Mouse (Mus musculus) adrenal gland, postnatal 10 days (tissue): Measurements from ENCODE around the gene Tcaf2. TPM values are rescaled to one million over a fixed set of nuclear protein-coding genes. Genes with fewer than 3 reads are reported as not detected.

Experiments used
- total RNA-seq, 2 experiments: library from RNA; stranded (reverse); gene quantifications; 2 replicates each; pipeline ENCODE4 v1.2.3; 2021

Gene Tcaf2
- total RNA-seq, 2 experiments from 2014 or later, result 7.8 to 8.9 TPM

Other genes starting within 250 kb of the Tcaf2 start
- 1 to 10 TPM; 1.0 to 1.9 TPM for gene Tas2r143, start 245.0 kb downstream of the Tcaf2 start, total RNA-seq
- 1 to 10 TPM in 1 of 2 experiments, under 1 TPM in 1; 0.99 to 2.0 TPM for gene Tas2r135, start 239.8 kb downstream of the Tcaf2 start, total RNA-seq
- 1 to 10 TPM in 1 of 2 experiments, under 1 TPM in 1; 0.48 to 1.3 TPM for gene Tas2r126, start 210.7 kb downstream of the Tcaf2 start, total RNA-seq
- not detected for gene Olfr458, start 180.1 kb downstream of the Tcaf2 start, total RNA-seq
- gene Olfr457, start 168.9 kb downstream of the Tcaf2 start, total RNA-seq, result not detected
- not detected for gene Olfr456, start 158.0 kb downstream of the Tcaf2 start, total RNA-seq
- not detected for gene Olfr455, start 97.7 kb downstream of the Tcaf2 start, total RNA-seq
- not detected for gene Tcaf3, start 47.6 kb downstream of the Tcaf2 start, total RNA-seq
- 10 to 100 TPM; 44.3 to 48.2 TPM for gene Tcaf1, start 64.8 kb upstream of the Tcaf2 start, total RNA-seq
- not detected for gene Olfr453, start 94.1 kb upstream of the Tcaf2 start, total RNA-seq
- gene Olfr38, start 111.2 kb upstream of the Tcaf2 start, total RNA-seq, result not detected
- gene Olfr452, start 139.8 kb upstream of the Tcaf2 start, total RNA-seq, result not detected
- not detected for gene Olfr450, start 166.7 kb upstream of the Tcaf2 start, total RNA-seq
- not detected for gene Olfr449, start 189.1 kb upstream of the Tcaf2 start, total RNA-seq
- gene Olfr448, start 245.2 kb upstream of the Tcaf2 start, total RNA-seq, result not detected